Mouse (Mus musculus): ENCODE results near the gene Vash1.

Gene Vash1

DNA sequence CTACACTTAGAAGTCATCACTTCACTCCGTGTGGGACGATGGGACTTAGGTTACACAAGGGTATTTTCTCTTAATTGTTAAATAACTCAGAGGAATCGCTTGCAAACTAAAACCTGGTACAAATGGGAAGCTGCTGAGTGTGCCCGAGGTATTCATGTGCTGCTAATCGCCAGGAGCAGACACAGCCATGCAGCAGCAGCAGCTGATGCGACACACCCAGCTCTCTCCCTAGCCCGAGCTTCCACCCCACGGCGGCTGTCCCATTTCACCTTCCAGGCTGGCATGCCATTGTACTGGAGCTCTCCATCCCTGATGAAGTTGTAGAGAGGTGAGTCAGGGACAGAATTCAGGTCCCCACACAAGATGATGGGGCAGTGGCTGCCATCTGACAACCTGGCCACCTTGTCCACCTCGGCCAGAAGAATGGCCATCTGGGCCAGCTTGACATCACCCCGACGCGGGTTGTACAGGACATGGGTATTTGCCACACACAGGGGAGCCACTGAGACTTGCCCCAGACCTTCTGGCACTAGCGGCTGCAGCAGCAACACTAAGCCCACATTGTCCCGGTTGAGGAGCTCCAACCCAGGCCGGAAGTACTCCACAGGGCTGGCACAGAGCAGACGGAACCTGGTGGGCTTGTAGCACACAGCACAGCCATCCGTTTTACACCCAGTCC lies 41.6 kb downstream of the Vash1 start:
- no peak for DNase-seq (ENCODE audit: low spot score in 2 of 2)

DNA sequence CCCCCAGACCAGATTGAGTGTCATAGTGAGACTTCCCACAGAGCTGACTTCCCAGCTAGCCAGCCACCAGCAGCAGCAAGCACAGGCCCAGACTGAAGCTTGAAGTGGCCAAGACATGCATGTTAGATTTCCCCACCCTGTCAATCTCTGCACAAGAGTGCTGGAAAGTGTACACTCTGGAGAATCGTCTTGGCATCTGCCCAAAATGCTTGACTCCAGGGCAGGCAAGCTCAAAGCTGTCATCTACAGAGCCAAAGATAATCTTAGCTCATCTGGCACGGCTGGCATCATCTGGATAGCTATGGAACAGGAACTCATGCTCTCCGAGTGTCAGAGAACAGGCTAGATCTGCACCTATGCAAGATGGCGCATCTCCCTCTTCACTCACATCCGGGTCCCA lies 43.0 kb downstream of the Vash1 start:
- DNase-seq (ENCODE audit: low spot score in 2 of 2), result no peak

DNA sequence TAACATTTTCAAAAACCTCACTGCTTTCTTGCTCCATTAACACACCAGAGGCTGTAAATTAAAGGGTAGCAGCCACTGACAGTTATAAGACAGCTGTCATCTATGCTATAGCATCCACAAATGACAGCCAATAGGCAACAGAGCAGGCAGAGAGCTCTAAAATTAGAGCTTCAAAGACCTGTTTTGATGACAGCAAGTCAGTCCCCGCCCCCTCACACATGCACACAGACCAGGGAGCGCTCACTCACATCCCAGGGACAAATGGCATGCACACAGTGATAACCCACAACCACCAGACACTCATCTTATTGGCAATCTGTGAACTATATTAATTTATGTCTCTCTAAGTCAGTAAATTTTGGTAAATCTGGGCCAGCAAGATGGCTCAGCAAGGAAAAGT lies 45.8 kb downstream of the Vash1 start:
- DNase-seq (ENCODE audit: low spot score in 2 of 2), result no peak

DNA sequence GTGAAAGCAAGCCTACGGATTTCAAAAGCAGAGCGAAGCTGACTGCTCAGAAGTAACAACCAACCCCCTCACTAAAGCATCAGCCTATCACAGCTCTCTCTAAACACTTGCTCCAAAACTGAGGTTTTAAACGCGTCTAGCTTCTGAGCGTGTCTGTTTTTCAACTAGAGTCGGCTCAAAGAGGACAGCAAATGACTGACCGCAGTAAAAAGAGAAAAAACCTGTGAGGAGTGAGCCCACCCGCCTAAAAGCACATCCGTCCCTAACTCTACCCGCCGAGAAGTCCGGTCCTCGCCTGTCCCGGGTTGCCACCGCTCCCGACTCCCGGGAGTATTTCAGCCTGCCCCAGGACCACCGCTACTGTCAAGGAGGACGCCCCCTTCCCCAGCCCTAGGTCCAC lies 47.2 kb downstream of the Vash1 start:
- DNase-seq (ENCODE audit: low spot score in 2 of 2), result no peak

DNA sequence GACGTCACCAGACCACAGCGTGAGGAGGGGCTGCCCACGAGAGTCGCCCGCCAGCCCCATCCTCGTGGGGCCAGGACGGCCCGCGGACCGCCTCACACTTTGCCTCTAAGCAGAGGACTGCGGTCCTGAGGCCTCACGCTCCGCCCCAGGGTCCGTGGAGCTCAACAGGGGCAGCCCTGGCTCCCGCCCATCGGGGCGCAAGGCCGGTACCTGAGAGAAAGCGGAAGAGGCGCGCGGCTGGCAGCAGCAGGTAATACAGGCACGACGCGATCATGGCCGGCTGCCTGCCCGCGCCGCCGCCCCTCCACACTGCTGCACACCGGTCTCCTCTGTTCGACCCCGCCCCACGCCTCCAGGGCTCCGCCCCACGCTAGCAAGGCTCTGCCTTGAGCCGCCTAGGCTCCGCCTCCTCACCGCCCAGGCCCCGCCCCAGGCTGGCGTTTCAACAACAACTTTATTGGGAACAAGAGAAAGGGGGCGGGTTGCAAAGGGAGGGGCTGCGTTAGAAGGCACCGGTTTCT lies 47.7 kb downstream of the Vash1 start, which contains the start of gene Angel1:
TSS of gene Angel1 (minus strand) at position 341 of the 521 bp plus-strand sequence.
- peak; percentile 92 to 94 for DNase-seq (ENCODE audit: low spot score in 2 of 2)

DNA sequence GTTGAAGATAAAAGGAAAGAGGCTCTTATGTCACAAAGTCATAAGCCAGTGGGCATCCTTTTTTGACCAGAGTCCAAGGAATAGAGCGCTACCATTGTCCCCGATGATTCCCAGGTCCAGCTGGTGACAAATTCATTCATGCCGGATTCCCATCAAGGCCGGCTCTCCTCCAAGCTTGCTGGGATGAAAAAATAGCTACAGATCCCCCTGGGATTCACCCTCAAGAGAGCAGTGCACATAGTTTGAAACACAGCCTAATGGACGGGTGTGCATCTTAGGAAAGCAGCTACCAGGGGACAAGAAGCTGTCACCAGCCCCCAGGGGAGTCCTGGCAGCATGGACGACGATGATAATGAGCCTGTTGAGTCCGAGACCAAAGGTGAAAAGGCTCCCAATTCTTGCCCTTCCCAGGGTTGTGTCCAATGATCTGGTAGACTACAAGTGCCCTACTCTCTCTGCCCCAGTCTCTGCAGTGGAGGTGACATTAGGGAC lies 55.9 kb downstream of the Vash1 start, which contains the start of gene Lrrc74a:
TSS of gene Lrrc74a (plus strand) at position 51 of the 492 bp plus-strand sequence.
- peak in 1 of 2 experiments; percentile 21 for DNase-seq (ENCODE audit: low spot score in 2 of 2)
